Mouse (Mus musculus) brain, adult 2 months (tissue): ENCODE data around the gene Trpm7.

Experiments used
- DNase-seq: peaks from one replicate; pipeline ENCODE4 v3.0.0; 2011; ENCODE audit warnings: low read depth, low spot score

Trpm7 gene

DNA sequence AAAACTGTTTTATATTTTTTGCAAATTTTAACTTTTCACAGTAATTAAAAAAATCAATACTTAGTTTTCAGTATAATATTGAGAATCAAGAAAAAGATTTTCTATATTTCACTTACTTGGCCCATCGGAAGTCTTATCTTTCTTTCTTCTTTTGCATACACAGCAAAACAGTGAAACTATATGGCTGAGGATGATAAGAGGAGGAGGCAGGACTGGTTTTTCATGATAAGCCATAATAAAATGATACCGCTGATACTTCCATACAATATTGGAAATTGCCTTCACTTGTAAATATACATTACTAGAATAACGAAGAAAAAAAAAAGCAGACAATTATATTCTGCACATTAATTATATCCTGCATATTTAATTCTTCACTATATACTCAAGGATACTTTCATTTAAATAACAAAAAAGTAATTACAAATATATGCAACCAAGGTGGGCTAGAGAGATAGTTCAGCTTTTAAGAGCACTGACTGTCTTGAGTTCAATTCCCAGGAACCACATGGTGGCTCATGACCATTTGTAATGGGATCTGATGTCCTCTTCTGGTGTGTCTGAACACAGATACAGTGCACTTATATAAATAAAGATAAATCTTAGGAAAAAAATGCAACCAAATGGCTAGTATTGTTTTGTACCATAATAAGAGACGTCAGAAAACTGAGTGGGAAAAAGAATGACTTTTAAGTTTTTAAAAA lies 59.2 kb downstream of the Trpm7 start:
- DNase-seq = no peak

DNA sequence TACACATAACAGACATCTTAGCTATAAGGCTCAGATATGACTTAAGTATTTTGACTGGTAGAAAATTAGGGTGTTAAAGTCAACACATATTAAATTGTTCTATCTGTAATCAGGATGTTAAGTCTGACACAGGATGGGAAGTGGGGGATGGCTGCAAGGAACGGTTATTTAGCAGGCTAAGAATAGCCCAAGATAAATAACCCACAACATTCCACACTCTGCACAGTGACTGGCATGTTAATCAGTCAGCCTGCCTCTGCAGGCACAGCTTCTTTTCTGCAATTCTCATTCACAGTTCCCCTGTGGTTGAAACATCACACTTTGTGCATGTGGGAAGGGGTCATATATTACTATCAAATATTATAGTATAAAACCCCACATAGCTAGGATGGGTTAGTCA lies 60.2 kb downstream of the Trpm7 start:
- peak; percentile 20 for DNase-seq

DNA sequence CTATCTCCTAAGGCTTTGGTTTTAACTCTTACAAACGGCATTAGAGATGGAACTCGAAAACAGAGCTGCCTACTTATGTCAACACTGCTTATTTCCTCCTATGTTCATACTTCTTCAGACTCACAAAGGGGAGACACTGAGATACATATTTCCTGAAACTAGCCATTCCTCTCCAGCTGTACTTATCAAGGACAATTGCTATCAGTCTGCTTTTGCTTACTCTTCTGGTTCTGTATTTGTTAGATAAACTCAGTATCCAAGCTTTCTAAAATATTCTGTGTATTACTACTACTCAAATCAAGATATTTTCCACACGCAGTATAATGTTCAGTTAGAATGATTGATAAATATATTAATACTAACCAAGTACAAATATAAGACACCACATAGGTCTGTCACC lies 74.0 kb downstream of the Trpm7 start:
- no peak for DNase-seq

DNA sequence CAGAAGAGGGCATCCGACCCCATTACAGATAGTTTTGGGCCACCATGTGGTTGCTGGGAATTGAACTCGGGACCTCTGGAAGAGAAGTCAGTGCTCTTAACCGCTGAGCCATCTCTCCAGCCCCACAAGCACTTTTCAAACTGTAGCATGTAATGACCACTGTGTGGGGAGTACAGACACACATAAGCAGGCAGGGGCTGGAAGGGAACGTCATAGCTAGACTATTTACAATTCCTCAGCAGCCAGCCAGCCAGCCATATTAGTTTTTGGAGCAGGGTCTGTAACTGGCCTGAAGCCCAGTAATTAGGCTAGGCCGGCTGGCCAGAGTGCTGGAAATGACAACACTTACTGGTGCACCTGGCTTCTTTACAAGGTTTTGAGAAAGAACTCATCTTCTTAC lies 77.6 kb downstream of the Trpm7 start:
- DNase-seq = no peak

DNA sequence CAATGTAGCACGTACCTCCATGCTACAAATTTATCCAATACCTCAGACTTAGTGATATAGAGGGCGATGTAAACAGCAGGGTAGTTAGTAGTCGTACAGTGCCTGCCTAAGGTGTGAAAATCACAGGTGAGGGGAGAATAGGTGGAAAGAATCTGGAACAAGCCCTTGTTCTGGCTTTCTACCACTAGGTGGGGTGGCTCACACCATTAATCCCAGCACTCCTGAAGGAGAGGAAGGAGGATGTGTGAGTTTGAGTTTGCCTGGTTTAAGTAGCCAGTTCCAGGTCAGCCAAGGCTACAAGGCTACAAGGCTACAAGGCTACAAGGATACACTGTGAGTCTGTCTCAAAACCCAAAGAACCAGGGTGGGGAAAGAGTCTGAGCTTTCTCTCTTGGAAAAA lies 80.3 kb downstream of the Trpm7 start:
- peak; percentile 35 for DNase-seq

DNA sequence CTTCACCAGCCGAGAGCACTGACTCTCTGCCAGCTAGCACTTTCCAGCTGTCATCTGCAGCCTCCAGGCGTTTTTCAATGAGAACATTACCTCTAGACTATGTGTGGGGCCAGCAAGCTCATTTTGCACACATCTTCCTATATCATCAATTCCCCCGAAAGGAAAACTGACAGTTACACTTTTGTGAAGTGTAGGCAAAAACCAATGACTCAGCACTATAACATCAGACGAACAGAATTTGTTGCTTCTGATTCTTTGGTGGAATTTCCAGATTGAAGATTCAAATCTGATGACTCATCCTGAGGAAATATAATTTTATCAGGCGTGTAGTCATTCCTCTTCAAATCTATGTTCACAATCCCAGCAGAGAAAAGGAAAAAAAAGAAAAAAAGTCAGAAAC lies 83.4 kb downstream of the Trpm7 start:
- peak; percentile 56 for DNase-seq

DNA sequence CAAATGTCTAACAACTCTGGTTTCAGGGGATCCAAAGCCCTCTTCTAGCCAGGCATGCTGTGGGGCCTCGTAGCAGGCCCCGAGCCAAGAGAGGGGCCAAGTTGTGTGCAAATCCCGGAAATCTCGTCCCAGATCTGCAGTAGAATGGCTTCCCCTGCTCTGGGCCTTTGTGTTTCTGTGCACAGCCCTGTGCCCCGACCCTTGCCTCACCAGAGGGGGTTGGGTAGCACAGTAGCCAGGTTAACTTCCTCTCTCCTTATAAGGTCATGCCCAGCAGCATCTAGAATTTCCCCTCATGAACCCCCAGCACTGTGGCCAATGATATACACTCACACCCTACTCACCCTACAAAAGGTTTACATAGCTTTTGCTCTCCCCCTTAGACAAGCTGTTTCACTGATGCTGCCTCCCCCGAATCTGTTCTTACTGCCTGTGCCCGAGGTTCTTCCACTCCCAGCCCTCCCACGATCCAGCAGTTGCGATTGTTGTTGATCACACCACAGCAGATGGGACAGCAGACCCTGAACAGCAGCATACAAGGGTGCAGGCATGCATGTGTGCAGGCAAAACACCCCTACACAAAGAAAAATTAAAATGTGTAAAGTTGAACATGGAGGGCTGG lies 88.2 kb downstream of the Trpm7 start:
- peak; percentile 84 for DNase-seq

DNA sequence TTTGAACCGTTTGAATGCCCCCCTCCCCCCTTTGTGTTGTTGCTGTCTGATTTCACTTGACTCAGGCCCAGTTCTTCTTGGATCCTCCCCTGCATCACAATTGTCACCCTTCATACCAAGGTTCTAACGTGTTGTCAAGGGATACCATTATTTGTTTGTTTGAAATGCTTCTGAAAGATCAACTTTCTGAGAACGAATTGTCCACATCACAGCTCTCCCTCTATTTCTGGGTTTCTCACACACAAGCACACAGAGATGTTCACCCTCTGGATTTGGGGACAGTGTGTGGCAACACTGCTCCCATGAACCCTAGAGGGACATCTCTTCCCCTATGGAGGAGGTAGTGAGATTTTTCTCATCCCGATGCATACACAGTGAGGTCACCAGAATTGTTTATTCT lies 92.7 kb downstream of the Trpm7 start, which contains the start of gene Usp50:
Usp50 (minus strand) TSS at position 101 of the 400 bp plus-strand sequence.
- DNase-seq = no peak

DNA sequence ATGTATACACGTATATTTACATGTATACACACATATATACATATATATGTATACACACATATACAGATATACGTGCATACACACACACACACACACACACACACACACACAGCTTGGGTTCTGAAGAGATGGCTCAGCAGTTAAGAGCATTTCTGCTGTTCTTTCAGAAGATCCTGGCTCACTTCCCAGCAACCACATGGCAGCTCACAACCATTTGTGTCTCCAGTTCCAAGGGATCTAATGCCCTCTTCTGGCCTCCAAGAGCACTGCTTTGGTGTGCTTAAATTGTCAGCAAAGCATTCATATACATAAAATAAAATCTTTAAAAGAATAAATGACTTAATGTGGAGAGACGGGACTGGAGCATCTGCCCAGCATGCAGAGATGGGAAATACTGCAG lies 93.6 kb downstream of the Trpm7 start:
- DNase-seq = peak; percentile 95

DNA sequence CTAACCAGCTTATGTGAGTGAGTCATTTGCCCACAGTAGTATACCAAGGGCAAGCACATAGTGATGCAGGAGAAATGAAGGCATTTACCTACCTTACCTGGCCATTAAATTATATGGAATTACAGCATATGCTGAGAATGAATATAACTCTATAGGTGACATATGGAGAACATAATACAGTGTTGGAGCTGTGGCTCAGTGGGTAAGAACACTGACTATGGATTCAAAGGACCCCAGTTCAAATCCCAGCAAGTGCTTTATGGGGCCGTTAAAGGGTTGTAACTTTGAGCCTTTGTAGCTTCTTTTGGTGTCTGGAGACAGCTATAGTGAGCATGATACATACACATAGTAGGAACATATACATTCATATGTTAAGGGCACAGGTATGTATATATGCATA lies 94.6 kb downstream of the Trpm7 start:
- no peak for DNase-seq

DNA sequence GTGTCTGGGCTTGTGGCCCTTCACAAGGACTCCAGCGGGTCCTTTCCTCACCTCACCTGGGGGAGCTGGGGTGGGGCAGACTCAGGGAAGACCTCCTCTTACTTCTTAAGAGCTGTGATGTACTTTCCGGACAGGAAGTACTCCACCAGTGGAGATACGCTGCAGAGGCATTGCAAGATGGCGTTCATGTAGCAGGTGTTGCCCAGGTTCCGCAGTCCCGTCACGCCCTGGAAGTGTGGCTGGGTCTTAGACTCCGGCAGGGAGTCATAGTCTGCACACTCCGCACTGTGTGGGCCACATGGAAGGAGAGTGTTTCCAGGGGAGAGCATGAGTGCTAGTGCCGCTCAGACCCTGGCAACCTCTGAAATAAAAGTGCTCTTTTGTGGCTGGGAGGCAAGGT lies 95.7 kb downstream of the Trpm7 start:
- DNase-seq = no peak

DNA sequence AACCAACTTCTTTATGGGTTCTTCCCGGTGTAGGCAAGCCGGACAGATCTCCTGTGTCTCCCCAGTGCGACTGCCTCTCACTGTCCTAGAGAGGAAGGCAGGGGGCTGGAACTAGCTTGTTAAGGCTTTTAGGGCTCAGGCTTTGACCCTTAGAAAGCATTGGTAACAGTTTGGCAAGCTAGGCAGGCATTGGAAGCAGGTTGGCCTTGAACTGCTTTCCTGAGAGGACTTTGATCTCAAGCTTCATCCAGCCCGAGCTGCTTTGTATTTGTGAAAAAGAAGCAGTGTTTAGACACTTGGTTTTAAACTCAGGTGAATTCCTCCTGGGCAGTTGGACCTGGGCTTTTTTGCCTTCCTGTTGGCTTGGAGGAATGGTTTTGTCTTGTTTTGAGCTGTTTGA lies 97.2 kb downstream of the Trpm7 start:
- no peak for DNase-seq

DNA sequence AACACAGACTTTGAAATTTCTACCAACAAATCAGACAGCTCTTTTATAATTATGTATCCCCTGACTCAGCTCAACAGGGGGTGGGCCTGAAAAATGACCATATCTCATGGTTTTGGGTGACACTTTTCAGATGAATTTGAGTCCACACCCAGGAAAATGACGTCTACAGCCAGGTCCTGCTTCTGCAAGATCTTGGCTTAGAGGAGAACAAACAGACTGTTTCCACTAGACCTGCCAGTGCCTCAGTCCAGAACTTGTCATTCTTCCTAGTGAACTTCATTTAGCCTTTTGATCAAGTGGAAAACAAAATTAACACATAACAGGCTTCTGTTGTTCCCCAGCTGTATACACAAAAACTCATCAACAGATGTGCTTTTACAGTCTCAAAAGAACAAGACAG lies 99.6 kb downstream of the Trpm7 start:
- DNase-seq = no peak

DNA sequence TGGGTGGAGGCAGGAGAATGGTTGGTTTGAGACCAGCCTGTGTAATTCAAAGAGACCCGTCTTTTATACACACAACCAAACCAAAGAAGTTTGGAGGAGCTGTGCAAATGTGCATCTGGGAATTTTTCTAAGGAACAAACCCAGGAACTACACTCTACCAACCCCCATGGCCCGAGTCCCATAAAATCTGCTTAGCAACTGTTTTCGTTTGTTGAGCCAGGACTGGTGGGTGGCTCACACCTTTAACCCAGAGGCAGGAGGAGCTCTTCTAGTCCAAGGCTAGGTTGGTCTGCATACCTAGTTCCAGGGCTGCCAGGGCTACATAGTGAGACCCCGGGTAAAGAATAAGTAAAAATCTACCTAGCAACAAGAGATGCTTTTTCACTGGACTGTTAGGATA lies 100.1 kb downstream of the Trpm7 start:
- no peak for DNase-seq

DNA sequence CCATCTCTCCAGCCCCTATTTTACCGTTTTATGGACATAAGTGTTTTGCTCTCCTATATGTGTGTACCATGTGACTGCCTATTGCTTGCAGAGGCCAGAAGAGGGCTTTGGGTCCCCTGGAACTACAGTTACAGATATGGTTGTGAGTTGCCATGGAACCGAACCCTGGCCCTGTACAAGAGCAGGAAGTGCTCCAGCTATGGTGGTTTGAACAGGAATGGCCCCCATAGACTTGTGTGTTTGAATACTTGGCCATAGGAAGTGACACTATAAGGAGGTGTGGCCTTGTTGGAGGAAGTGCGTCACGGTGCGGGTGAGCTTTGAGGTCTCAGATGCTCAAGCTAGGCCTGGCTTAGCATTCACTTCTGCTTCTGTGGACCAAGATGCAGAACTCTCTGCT lies 103.8 kb downstream of the Trpm7 start:
- DNase-seq = no peak

DNA sequence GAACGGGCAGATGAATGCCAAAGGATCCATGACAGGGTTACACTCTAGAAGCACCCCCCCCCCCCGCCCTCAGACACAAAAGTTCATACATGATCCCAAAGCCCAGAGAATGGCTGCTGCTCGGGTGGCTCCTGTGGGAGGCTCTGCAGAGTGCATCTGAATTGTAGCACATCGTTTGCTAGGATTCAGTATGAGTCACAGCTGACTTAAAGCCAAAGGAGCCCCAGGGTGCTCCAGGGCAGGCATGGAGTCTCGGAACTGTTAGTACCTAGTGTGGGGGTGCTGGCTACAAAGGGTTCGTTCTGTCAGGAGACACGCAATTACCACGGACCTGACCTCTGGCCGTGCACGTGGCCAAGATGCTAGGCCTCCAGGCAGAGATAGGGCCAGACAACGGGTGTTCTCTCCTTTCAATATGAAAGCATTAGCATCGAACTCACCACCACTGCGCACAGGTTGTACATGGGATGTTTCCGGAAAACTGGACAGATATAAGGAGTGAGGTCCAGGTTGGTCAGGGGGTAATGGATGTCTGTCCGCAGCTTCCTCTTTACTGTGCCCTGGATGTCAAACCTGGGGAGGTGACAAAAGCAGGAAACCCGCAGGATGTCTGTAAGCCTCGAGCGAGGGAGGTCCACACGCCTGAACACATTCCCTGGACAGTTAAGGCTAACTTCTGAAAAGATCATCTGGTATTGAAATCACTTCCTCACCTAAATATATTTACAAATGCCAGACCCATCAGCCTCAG lies 106.4 kb downstream of the Trpm7 start:
- peak; percentile 60 for DNase-seq

DNA sequence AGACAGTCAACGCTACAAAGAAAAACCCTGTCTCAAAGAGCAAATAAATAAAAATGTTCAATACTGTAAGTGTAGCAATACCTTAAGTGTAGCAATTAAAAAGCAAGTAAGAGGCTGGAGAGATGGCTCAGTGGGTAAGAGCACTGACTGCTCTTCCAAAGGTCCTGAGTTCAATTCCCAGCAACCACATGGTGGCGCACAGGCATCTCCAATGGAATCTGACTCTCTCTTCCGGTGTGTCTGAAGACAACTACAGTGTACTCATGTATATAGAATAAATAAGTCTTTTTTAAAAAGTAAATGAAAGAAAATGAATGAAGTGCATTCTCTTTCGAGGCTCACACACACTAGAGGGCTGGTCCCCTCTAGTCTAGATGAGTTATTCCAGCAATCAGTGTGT lies 107.8 kb downstream of the Trpm7 start:
- DNase-seq = no peak

DNA sequence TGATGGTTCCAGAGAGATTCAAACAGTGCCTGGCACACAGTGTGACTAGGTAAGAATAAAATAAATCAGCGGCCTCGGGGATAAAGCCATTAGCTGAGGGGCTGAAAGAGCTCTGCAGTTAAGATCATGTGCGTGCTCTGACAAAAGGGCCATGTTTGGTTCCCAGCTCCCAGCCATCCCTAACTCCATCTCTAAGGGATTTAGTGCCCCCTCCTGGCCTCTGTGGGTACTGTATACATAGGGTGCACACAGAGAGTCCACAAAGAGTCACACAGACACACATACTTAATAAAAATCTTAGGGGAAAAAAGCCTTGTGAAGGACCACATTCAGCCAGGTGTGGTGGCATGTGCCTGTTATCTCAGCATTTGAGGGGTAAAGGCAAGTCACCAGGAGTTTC lies 108.4 kb downstream of the Trpm7 start:
- no peak for DNase-seq

DNA sequence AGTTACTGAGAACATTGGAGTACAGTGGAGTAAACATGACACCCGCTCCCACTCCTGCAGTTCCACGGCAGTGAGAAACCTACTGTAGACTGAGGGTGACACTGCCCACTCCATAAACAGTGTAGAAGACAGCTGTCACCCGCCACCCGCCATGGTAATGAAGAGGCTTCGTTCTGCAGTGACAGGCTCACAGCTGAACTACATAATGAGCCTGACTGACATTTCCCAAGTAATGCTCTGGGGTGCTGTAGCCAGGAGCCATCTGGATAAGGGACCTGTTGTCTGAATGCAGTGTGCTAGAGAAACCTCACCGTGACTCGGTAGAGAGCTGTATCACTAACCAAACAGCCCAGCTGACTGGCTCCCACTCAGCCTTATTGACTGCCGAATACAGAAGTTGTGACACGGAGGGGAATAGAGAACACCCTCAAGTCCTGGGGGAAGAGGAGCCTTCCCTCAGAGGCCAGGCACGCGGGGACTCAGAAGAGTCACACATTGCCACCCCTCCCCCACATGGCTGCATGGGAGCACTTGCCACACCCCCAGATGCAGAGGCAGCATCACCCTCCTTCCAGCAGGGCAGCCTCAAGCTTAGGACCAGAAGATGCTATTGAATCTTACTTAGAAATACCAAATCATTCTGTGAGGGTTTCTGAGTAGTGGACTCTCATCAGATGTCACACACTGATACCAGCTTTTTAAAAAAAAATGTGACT lies 110.0 kb downstream of the Trpm7 start:
- DNase-seq = peak; percentile 75

DNA sequence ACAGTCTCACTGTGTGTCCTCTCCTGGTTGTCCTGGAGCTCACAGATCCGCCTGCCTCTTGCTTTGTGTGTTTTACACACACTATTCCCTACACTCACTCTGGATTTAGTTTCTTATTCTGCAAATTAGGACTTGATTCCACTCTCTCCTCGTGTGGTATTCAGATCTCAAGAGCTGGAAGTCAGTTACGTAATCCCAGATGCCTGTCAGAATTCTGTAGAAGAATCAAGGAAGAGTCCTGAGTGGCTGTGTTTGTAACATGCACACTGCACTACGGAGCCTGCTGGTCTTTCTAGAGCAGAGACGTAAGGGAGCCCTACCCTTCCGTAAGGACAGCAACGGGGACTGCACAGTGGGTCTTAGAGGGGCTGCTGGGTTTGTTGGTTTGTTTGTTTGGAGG lies 116.7 kb downstream of the Trpm7 start:
- DNase-seq = peak; percentile 34

DNA sequence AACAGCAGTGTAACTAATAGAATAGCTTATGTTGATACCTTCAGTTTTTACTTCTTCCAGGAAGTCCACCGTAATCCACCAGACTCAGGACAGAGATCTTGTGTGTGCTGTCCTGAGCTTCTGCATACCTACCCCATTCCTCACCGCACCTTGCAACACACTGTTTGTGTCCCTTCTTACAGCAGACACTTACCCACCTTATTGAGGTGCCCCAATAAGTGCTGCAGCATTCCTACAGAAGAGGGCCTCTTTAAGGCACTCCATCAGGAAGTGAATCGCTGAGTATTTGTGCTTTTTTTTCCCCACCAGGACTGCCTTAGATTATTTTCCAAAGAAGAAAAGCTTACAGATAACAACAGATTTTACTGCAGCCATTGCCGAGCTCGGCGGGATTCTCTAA lies 120.4 kb downstream of the Trpm7 start:
- DNase-seq = no peak

DNA sequence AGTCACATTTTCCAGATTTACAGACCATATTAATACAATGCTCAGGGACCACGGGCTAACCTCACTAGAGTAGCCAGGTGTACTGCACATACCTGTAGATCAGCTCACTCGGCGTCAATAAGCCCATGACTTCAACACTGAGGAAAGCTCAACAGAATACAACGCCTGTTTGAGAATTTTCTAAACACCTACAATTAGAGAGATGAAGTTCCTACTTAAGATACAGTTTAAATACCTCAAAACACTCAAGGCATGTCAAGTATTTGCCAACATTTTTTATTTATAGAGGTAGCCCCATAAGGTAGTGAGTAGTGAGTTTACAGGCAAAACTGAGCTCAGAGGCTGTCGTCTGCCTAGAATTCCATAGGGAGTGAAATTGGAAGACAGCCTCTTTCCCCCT lies 132.6 kb downstream of the Trpm7 start:
- no peak for DNase-seq
